Mouse (Mus musculus) erythroblast, adult 5-6 weeks (primary cell): ENCODE data around the gene Sfswap. TPM values are rescaled to one million over a fixed set of nuclear protein-coding genes. Genes with fewer than 3 reads are reported as not detected.
"Not testable (repeated sequence)": the region's sequence is repeated elsewhere in the genome, so short reads cannot be mapped to it uniquely, and the experiment has no call there.

Experiments
- ATAC-seq: replicated peaks from 2 replicates; pipeline ENCODE4 v1.8.0; 2016; ENCODE audit warnings: moderate number of reproducible peaks, mild to moderate bottlenecking, moderate TSS enrichment, inconsistent platforms; ENCODE audit not compliant: poor library complexity, low FRiP score, severe bottlenecking
- total RNA-seq, 2 experiments: library from RNA; stranded (forward) in 1 of 2; stranded (reverse) in 1 of 2; fragments of 150-400 nt in 1 of 2; fragments of 200-764, 138-1000 nt in 1 of 2; gene quantifications; 2 replicates each; pipeline versions ENCODE4 v1.2.3 to v1.2.4; 2015 to 2017; ENCODE audit warnings: low replicate concordance in 2 of 2

The Sfswap gene
- total RNA-seq (2015; ENCODE audit: low replicate concordance), result 27.3 and 38.5 TPM in 2 replicates
- 62.3 and 91.0 TPM in 2 replicates for total RNA-seq (2017; ENCODE audit: low replicate concordance)

- peak; percentile 95 for ATAC-seq
These were observed at the start of gene Sfswap for GRCm38 (mm10) chr5:129500722-129501634. Gene Sfswap, plus strand, starts transcription at chr5:129501221.

- ATAC-seq, result no peak
These were observed 48.5 kb upstream of the Sfswap start for GRCm38 (mm10) chr5:129452561-129452960.

- ATAC-seq, result no peak
These were observed 46.1 kb upstream of the Sfswap start for GRCm38 (mm10) chr5:129454802-129455528.

GRCm38 (mm10) chr5:129455529-129455896 lies 45.5 kb upstream of the Sfswap start:
- ATAC-seq, result no peak

GRCm38 (mm10) chr5:129456579-129457140 lies 44.4 kb upstream of the Sfswap start:
- no peak for ATAC-seq

- no peak for ATAC-seq
These were observed 42.9 kb upstream of the Sfswap start for GRCm38 (mm10) chr5:129458109-129458508.

GRCm38 (mm10) chr5:129458541-129458940 lies 42.5 kb upstream of the Sfswap start:
- ATAC-seq, result no peak

- ATAC-seq, result no peak
These were observed 40.1 kb upstream of the Sfswap start for GRCm38 (mm10) chr5:129460798-129461476.

GRCm38 (mm10) chr5:129463648-129464047 lies 37.4 kb upstream of the Sfswap start:
- ATAC-seq, result not testable (repeated sequence)

- no peak for ATAC-seq
These were observed 35.2 kb upstream of the Sfswap start for GRCm38 (mm10) chr5:129465788-129466187.

- ATAC-seq, result no peak
These were observed 25.4 kb upstream of the Sfswap start for GRCm38 (mm10) chr5:129475532-129476045.

GRCm38 (mm10) chr5:129489879-129490278 lies 11.1 kb upstream of the Sfswap start:
- ATAC-seq, result no peak

GRCm38 (mm10) chr5:129501671-129502070 lies 650 bp downstream of the Sfswap start:
- peak; percentile 34 for ATAC-seq

- ATAC-seq, result no peak
These were observed 5.9 kb downstream of the Sfswap start for GRCm38 (mm10) chr5:129506886-129507285.

- peak; percentile 80 for ATAC-seq
These were observed 17.2 kb downstream of the Sfswap start for GRCm38 (mm10) chr5:129518180-129518579.

GRCm38 (mm10) chr5:129518786-129519185 lies 17.8 kb downstream of the Sfswap start:
- ATAC-seq, result no peak

- no peak for ATAC-seq
These were observed 18.6 kb downstream of the Sfswap start for GRCm38 (mm10) chr5:129519591-129519990.

GRCm38 (mm10) chr5:129521501-129521900 lies 20.5 kb downstream of the Sfswap start:
- ATAC-seq, result no peak

- ATAC-seq, result no peak
These were observed 20.9 kb downstream of the Sfswap start for GRCm38 (mm10) chr5:129521913-129522312.

GRCm38 (mm10) chr5:129523166-129523565 lies 22.1 kb downstream of the Sfswap start:
- no peak for ATAC-seq
